Comparison of ENCODE assay signal across 12 mouse cellular contexts in the genomic region with DNA sequence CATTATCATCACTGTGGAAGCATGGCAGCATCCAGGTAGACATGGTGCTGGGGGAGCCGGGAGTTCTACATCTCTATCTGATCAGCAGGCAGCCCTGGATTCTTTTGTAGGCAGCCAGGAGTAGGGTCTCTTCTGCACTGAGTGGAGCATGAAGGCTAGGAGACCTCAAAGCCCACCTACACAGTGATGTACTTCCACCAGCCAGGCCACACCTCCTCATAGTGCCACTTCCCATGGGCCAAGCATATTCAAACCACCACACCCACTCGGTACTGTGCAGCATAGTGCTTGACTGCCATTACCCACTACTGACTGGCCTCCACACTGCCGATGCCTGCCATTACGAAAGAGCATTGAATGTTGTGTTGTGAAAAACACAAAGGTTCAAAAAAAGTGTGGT. TPM values are rescaled to one million over a fixed set of nuclear protein-coding genes. Genes with fewer than 3 reads are reported as not detected.
DNase-seq lines count a peak whose midpoint lies in the region; ATAC-seq and TF ChIP-seq lines count a peak whose summit lies in the region.
"Had no signal": no experiment of that assay in that cellular context is flagged by ENCODE, and none has a peak within 500 bp of the region (broad histone marks: within the 10 kb centered on the region; RNA-seq: fewer than 3 reads in every experiment).

No protein-coding gene starts in this region.

- H3K4me3 ChIP-seq in heart, embryonic 13.5 days, result no peak overlapping the region
- no peak overlapping the region for H3K4me3 ChIP-seq in lung, postnatal 0 days (ENCODE audit: low read depth, low read length)
- H3K4me3 ChIP-seq in limb, embryonic 14.5 days (replicated peaks; ENCODE audit: low read length), result no peak overlapping the region
- H3K4me3 ChIP-seq: erythroblast, embryonic 14.5 days; neural tube, embryonic 15.5 days had no signal

- WGBS in heart, embryonic 13.5 days, result 85% methylated on average over 4 of the region's 4 CpGs
- WGBS in lung, postnatal 0 days, result 86% methylated on average over 4 of the region's 4 CpGs
- 93% methylated on average over 4 of the region's 4 CpGs for WGBS in limb, embryonic 14.5 days

- no peak for TF ChIP-seq POLR2A in limb, embryonic 14.5 days (IDR thresholded peaks at IDR 0.05; ENCODE audit: borderline replicate concordance, extremely low read depth, insufficient read depth, insufficient read length)

- H3K9me3 ChIP-seq in heart, embryonic 13.5 days, result no peaks in the 10 kb centered on the region
- no peaks in the 10 kb centered on the region for H3K9me3 ChIP-seq in lung, postnatal 0 days (ENCODE audit: low read length)
- no peaks in the 10 kb centered on the region for H3K9me3 ChIP-seq in limb, embryonic 14.5 days (ENCODE audit: control insufficient read depth, low read length)
- H3K9me3 ChIP-seq: neural tube, embryonic 15.5 days had no signal

- H3K9ac ChIP-seq in heart, embryonic 13.5 days, result no peak overlapping the region
- no peak overlapping the region for H3K9ac ChIP-seq in lung, postnatal 0 days (replicated peaks; ENCODE audit: low read depth)
- no peak overlapping the region for H3K9ac ChIP-seq in limb, embryonic 14.5 days (ENCODE audit: low read depth, low read length, severe bottlenecking)
- H3K9ac ChIP-seq: neural tube, embryonic 15.5 days had no signal

- no peak for DNase-seq in heart, adult 18-20 months
- no peak for DNase-seq in lung, postnatal 0 days (ENCODE audit: low spot score)
- DNase-seq in lung, postnatal 36 days, result no peak
- DNase-seq in limb, embryonic 14.5 days (ENCODE audit: low spot score), result no peak
- no peak for DNase-seq in layer of hippocampus, adult 8-10 months (ENCODE audit: low spot score in 2 of 2)
- DNase-seq in B cell, adult 2 months, result no peak
- DNase-seq: cerebellum, postnatal 36 days; liver had no signal

- no peaks in the 10 kb centered on the region for H3K36me3 ChIP-seq in heart, embryonic 13.5 days
- H3K36me3 ChIP-seq in lung, postnatal 0 days (ENCODE audit: insufficient read depth, low read length), result no peaks in the 10 kb centered on the region
- no peaks in the 10 kb centered on the region for H3K36me3 ChIP-seq in limb, embryonic 14.5 days (ENCODE audit: control insufficient read depth, insufficient read depth, low read length)
- H3K36me3 ChIP-seq: neural tube, embryonic 15.5 days had no signal

- no peak overlapping the region for H3K4me2 ChIP-seq in heart, embryonic 13.5 days
- H3K4me2 ChIP-seq in lung, postnatal 0 days (replicated peaks; ENCODE audit: low read depth, low read length), result no peak overlapping the region
- 0 out of 2 replicates have a peak overlapping the region, but pooled peaks have one; percentile 42 for H3K4me2 ChIP-seq in limb, embryonic 14.5 days (replicated peaks; ENCODE audit: low read depth, low read length, severe bottlenecking)

- peaks cover 4% of the 10 kb centered on the region for H3K4me1 ChIP-seq in heart, embryonic 13.5 days
- no peaks in the 10 kb centered on the region for H3K4me1 ChIP-seq in lung, postnatal 0 days (ENCODE audit: insufficient read depth, low read depth, low read length)
- peaks cover 6% of the 10 kb centered on the region; the same call in 1 of the 2 replicates for H3K4me1 ChIP-seq in limb, embryonic 14.5 days (ENCODE audit: control insufficient read depth, insufficient read depth, low read length)
- H3K4me1 ChIP-seq: neural tube, embryonic 15.5 days had no signal

- no peaks in the 10 kb centered on the region for H3K27me3 ChIP-seq in heart, embryonic 13.5 days (replicated peaks)
- no peaks in the 10 kb centered on the region for H3K27me3 ChIP-seq in lung, postnatal 0 days (replicated peaks; ENCODE audit: insufficient read depth, low read length)
- no peaks in the 10 kb centered on the region for H3K27me3 ChIP-seq in limb, embryonic 14.5 days (ENCODE audit: control insufficient read depth, insufficient read depth, low read length)
- H3K27me3 ChIP-seq: neural tube, embryonic 15.5 days had no signal

- H3K27ac ChIP-seq in heart, embryonic 13.5 days (replicated peaks), result peak overlapping the region; percentile 64; the same call in 1 of the 2 replicates
- H3K27ac ChIP-seq in lung, postnatal 0 days (ENCODE audit: low read length), result peak overlapping the region; percentile 81
- H3K27ac ChIP-seq in limb, embryonic 14.5 days (replicated peaks; ENCODE audit: low read depth, low read length), result no peak overlapping the region
- H3K27ac ChIP-seq: neural tube, embryonic 15.5 days had no signal

- ATAC-seq in heart, embryonic 13.5 days (ENCODE audit: extremely low read depth, insufficient number of reproducible peaks, low FRiP score, low TSS enrichment), result no peak
- ATAC-seq in lung, postnatal 0 days, result no peak
- no peak for ATAC-seq in limb, embryonic 14.5 days (ENCODE audit: low FRiP score, low read depth)
- ATAC-seq: CD4-positive, CD25-positive, alpha-beta regulatory T cell, adult 4 months had no signal

- no peak for TF ChIP-seq EP300 in lung, postnatal 0 days (IDR thresholded peaks at IDR 0.05)

- TF ChIP-seq CTCF in lung, postnatal 0 days (IDR thresholded peaks at IDR 0.05), result no peak

RNA-seq across cellular contexts. Expression of a gene that starts 28.0 kb away (rescaled TPM):
- polyA plus RNA-seq in heart, embryonic 13.5 days (2015; fragmentation: Nextera tagmentation; extraction: Ambion mirVana), result 1.6 TPM in 2 replicates
- total RNA-seq in heart, adult 18-20 months (2021), result under 1 TPM; 0.72 to 0.85 TPM
- 0.90 and 1.00 TPM in 2 replicates for polyA plus RNA-seq in lung, postnatal 0 days (2015; fragmentation: Nextera tagmentation; extraction: Ambion mirVana)
- polyA plus RNA-seq in limb, embryonic 14.5 days (2012; rRNA removed), result 2.9 and 4.2 TPM in 2 replicates
- polyA plus RNA-seq in limb, embryonic 14.5 days (2014; fragmentation: Nextera tagmentation; extraction: Ambion mirVana), result 3.1 and 3.2 TPM in 2 replicates
- 1 to 10 TPM; 2.0 to 2.9 (median 2.2) TPM for total RNA-seq in layer of hippocampus, adult 8-10 months (2022)
- polyA plus RNA-seq: CD4-positive, CD25-positive, alpha-beta regulatory T cell, adult 4 months; erythroblast, embryonic 14.5 days had no signal

RNA-seq across cellular contexts. Expression of a gene that starts 33.7 kb away (rescaled TPM):
- polyA plus RNA-seq in heart, embryonic 13.5 days (2015; fragmentation: Nextera tagmentation; extraction: Ambion mirVana), result 29.2 and 30.9 TPM in 2 replicates
- total RNA-seq in heart, adult 18-20 months (2021), result 100 to 1,000 TPM in 1 of 2 experiments, 10 to 100 TPM in 1; 98.0 to 172 TPM
- polyA plus RNA-seq in lung, postnatal 0 days (2015; fragmentation: Nextera tagmentation; extraction: Ambion mirVana), result 12.7 and 15.2 TPM in 2 replicates
- polyA plus RNA-seq in limb, embryonic 14.5 days (2012; rRNA removed), result 17.5 and 18.1 TPM in 2 replicates
- polyA plus RNA-seq in limb, embryonic 14.5 days (2014; fragmentation: Nextera tagmentation; extraction: Ambion mirVana), result 35.0 and 38.6 TPM in 2 replicates
- 1 to 10 TPM; 5.2 to 5.8 (median 5.4) TPM for total RNA-seq in layer of hippocampus, adult 8-10 months (2022)
- polyA plus RNA-seq: CD4-positive, CD25-positive, alpha-beta regulatory T cell, adult 4 months had no signal
